Mouse (Mus musculus): ENCODE data around the gene Vmac. TPM values are rescaled to one million over a fixed set of nuclear protein-coding genes. Genes with fewer than 3 reads are reported as not detected.

The Vmac gene
- total RNA-seq, 1 experiment, result 7.7 TPM

GRCm38 (mm10) chr17:56706515-56706914, 11.3 kb downstream of the Vmac start:
- in situ Hi-C loops (cut with MboI; ENCODE audit: low sequenced_read_pairs in 2 of 2, unreplicated experiment in 2 of 2), result no loop called here
- Histone ChIP-seq H3K36me3 (ENCODE audit: control insufficient read depth, insufficient read depth, low read length, poor library complexity, severe bottlenecking) (peaks cover 84% of the 10 kb centered on the region), H3K4me1 (ENCODE audit: control insufficient read depth in 2 of 2, insufficient read depth in 2 of 2, low read length in 2 of 2, poor library complexity in 1 of 2) (peaks cover 0 to 27% of the 10 kb centered on the region in 2 experiments; a peak in 2 of 4 replicates), H3K9ac (ENCODE audit: insufficient read depth, low read depth, low read length, poor library complexity, severe bottlenecking) (no peak overlapping the region), H3K9me3 (ENCODE audit: control insufficient read depth, insufficient read depth, low read depth, low read length) (no peaks in the 10 kb centered on the region), H3K4me3 (ENCODE audit: insufficient read depth in 1 of 2, low read depth in 1 of 2, low read length in 2 of 2, poor library complexity in 1 of 2, severe bottlenecking in 1 of 2) (no peak overlapping the region), H3K27ac (ENCODE audit: insufficient read depth, low read depth, low read length, poor library complexity, severe bottlenecking) (no peak overlapping the region)
- TF ChIP-seq ZC3H11A (IDR thresholded peaks at IDR 0.05; ENCODE audit: borderline replicate concordance, low read depth, low read length) (no peak), MAFK (IDR thresholded peaks at IDR 0.05; ENCODE audit: insufficient read depth, low read depth, low read length) (no peak), CHD2 (IDR thresholded peaks at IDR 0.05; ENCODE audit: low read depth, low read length) (no peak), ZNF384 (IDR thresholded peaks at IDR 0.05; ENCODE audit: low read depth, low read length) (no peak), HCFC1 (IDR thresholded peaks at IDR 0.05; ENCODE audit: borderline replicate concordance, insufficient read depth, low read length) (no peak)
- no peak for DNase-seq (ENCODE audit: low read depth, low spot score)

- Histone ChIP-seq H3K27ac (ENCODE audit: insufficient read depth, low read depth, low read length, poor library complexity, severe bottlenecking) (no peak overlapping the region), H3K9me3 (ENCODE audit: control insufficient read depth, insufficient read depth, low read depth, low read length) (no peaks in the 10 kb centered on the region), H3K4me1 (ENCODE audit: control insufficient read depth in 2 of 2, insufficient read depth in 2 of 2, low read length in 2 of 2, poor library complexity in 1 of 2) (peaks cover 0 to 7% of the 10 kb centered on the region in 2 experiments; a peak in 1 of 4 replicates), H3K4me3 (ENCODE audit: insufficient read depth in 1 of 2, low read depth in 1 of 2, low read length in 2 of 2, poor library complexity in 1 of 2, severe bottlenecking in 1 of 2) (no peak overlapping the region), H3K9ac (ENCODE audit: insufficient read depth, low read depth, low read length, poor library complexity, severe bottlenecking) (no peak overlapping the region), H3K36me3 (ENCODE audit: control insufficient read depth, insufficient read depth, low read length, poor library complexity, severe bottlenecking) (peaks cover 87% of the 10 kb centered on the region)
- DNase-seq (ENCODE audit: low read depth, low spot score), result no peak
- in situ Hi-C loops (cut with MboI; ENCODE audit: low sequenced_read_pairs in 2 of 2, unreplicated experiment in 2 of 2), result no loop called here
- no peak for TF ChIP-seq HCFC1 (IDR thresholded peaks at IDR 0.05; ENCODE audit: borderline replicate concordance, insufficient read depth, low read length)
- TF ChIP-seq MAFK (IDR thresholded peaks at IDR 0.05; ENCODE audit: insufficient read depth, low read depth, low read length), result no peak
- TF ChIP-seq CHD2 (IDR thresholded peaks at IDR 0.05; ENCODE audit: low read depth, low read length), result no peak
- TF ChIP-seq ZNF384 (IDR thresholded peaks at IDR 0.05; ENCODE audit: low read depth, low read length), result no peak
- TF ChIP-seq ZC3H11A (IDR thresholded peaks at IDR 0.05; ENCODE audit: borderline replicate concordance, low read depth, low read length), result no peak
These were observed 14.8 kb downstream of the Vmac start for GRCm38 (mm10) chr17:56703038-56703437.

- Histone ChIP-seq H3K36me3 (ENCODE audit: control insufficient read depth, insufficient read depth, low read length, poor library complexity, severe bottlenecking) (peaks cover 87% of the 10 kb centered on the region), H3K4me3 (ENCODE audit: insufficient read depth in 1 of 2, low read depth in 1 of 2, low read length in 2 of 2, poor library complexity in 1 of 2, severe bottlenecking in 1 of 2) (no peak overlapping the region), H3K9me3 (ENCODE audit: control insufficient read depth, insufficient read depth, low read depth, low read length) (no peaks in the 10 kb centered on the region), H3K27ac (ENCODE audit: insufficient read depth, low read depth, low read length, poor library complexity, severe bottlenecking) (no peak overlapping the region), H3K4me1 (ENCODE audit: control insufficient read depth in 2 of 2, insufficient read depth in 2 of 2, low read length in 2 of 2, poor library complexity in 1 of 2) (no peaks in the 10 kb centered on the region), H3K9ac (ENCODE audit: insufficient read depth, low read depth, low read length, poor library complexity, severe bottlenecking) (no peak overlapping the region)
- no peak for DNase-seq (ENCODE audit: low read depth, low spot score)
- no peak for TF ChIP-seq CHD2 (IDR thresholded peaks at IDR 0.05; ENCODE audit: low read depth, low read length)
- no peak for TF ChIP-seq ZC3H11A (IDR thresholded peaks at IDR 0.05; ENCODE audit: borderline replicate concordance, low read depth, low read length)
- TF ChIP-seq HCFC1 (IDR thresholded peaks at IDR 0.05; ENCODE audit: borderline replicate concordance, insufficient read depth, low read length), result no peak
- no peak for TF ChIP-seq ZNF384 (IDR thresholded peaks at IDR 0.05; ENCODE audit: low read depth, low read length)
- TF ChIP-seq MAFK (IDR thresholded peaks at IDR 0.05; ENCODE audit: insufficient read depth, low read depth, low read length), result no peak
- in situ Hi-C loops (cut with MboI; ENCODE audit: low sequenced_read_pairs in 2 of 2, unreplicated experiment in 2 of 2), result no loop called here
These were observed 17.4 kb downstream of the Vmac start for GRCm38 (mm10) chr17:56700451-56700850.

GRCm38 (mm10) chr17:56693851-56694310, 23.9 kb downstream of the Vmac start:
- peaks cover 65% of the 10 kb centered on the region for H3K36me3 ChIP-seq (ENCODE audit: control insufficient read depth, insufficient read depth, low read length, poor library complexity, severe bottlenecking)
- no peak overlapping the region for H3K9ac ChIP-seq (ENCODE audit: insufficient read depth, low read depth, low read length, poor library complexity, severe bottlenecking)
- H3K4me3 ChIP-seq (ENCODE audit: insufficient read depth in 1 of 2, low read depth in 1 of 2, low read length in 2 of 2, poor library complexity in 1 of 2, severe bottlenecking in 1 of 2), result no peak overlapping the region
- no peak for DNase-seq (ENCODE audit: low read depth, low spot score)
- H3K9me3 ChIP-seq (ENCODE audit: control insufficient read depth, insufficient read depth, low read depth, low read length), result no peaks in the 10 kb centered on the region
- no peaks in the 10 kb centered on the region for H3K4me1 ChIP-seq (ENCODE audit: control insufficient read depth in 2 of 2, insufficient read depth in 2 of 2, low read length in 2 of 2, poor library complexity in 1 of 2)
- TF ChIP-seq HCFC1 (IDR thresholded peaks at IDR 0.05; ENCODE audit: borderline replicate concordance, insufficient read depth, low read length), result no peak
- no peak for TF ChIP-seq ZNF384 (IDR thresholded peaks at IDR 0.05; ENCODE audit: low read depth, low read length)
- no peak for TF ChIP-seq CHD2 (IDR thresholded peaks at IDR 0.05; ENCODE audit: low read depth, low read length)
- H3K27ac ChIP-seq (ENCODE audit: insufficient read depth, low read depth, low read length, poor library complexity, severe bottlenecking), result no peak overlapping the region
- in situ Hi-C loops (cut with MboI; ENCODE audit: low sequenced_read_pairs in 2 of 2, unreplicated experiment in 2 of 2), result no loop called here

- no peak overlapping the region for H3K27ac ChIP-seq (ENCODE audit: insufficient read depth, low read depth, low read length, poor library complexity, severe bottlenecking)
- in situ Hi-C loops (cut with MboI; ENCODE audit: low sequenced_read_pairs in 2 of 2, unreplicated experiment in 2 of 2), result no loop called here
These were observed 24.4 kb downstream of the Vmac start for GRCm38 (mm10) chr17:56693395-56693794.

More at GRCm38 (mm10) chr17:56693395-56693794, 24.4 kb downstream of the Vmac start:
- TF ChIP-seq MAFK (IDR thresholded peaks at IDR 0.05; ENCODE audit: insufficient read depth, low read depth, low read length) (no peak), ZNF384 (IDR thresholded peaks at IDR 0.05; ENCODE audit: low read depth, low read length) (no peak), CHD2 (IDR thresholded peaks at IDR 0.05; ENCODE audit: low read depth, low read length) (no peak), ZC3H11A (IDR thresholded peaks at IDR 0.05; ENCODE audit: borderline replicate concordance, low read depth, low read length) (no peak), HCFC1 (IDR thresholded peaks at IDR 0.05; ENCODE audit: borderline replicate concordance, insufficient read depth, low read length) (no peak)
- no peak overlapping the region for H3K4me3 ChIP-seq (ENCODE audit: insufficient read depth in 1 of 2, low read depth in 1 of 2, low read length in 2 of 2, poor library complexity in 1 of 2, severe bottlenecking in 1 of 2)
- peaks cover 64% of the 10 kb centered on the region for H3K36me3 ChIP-seq (ENCODE audit: control insufficient read depth, insufficient read depth, low read length, poor library complexity, severe bottlenecking)
- DNase-seq (ENCODE audit: low read depth, low spot score), result no peak
- no peak overlapping the region for H3K9ac ChIP-seq (ENCODE audit: insufficient read depth, low read depth, low read length, poor library complexity, severe bottlenecking)
- no peaks in the 10 kb centered on the region for H3K9me3 ChIP-seq (ENCODE audit: control insufficient read depth, insufficient read depth, low read depth, low read length)
- no peaks in the 10 kb centered on the region for H3K4me1 ChIP-seq (ENCODE audit: control insufficient read depth in 2 of 2, insufficient read depth in 2 of 2, low read length in 2 of 2, poor library complexity in 1 of 2)
